Mouse (Mus musculus) kidney, postnatal 25 days (tissue): Measurements from ENCODE around the gene Ptbp1.

Experiments used
- DNase-seq, 2 experiments: peaks; one replicate each; pipeline ENCODE4 v3.0.0; 2021; ENCODE audit warnings: mixed read lengths in 2 of 2

Gene Ptbp1

DNA sequence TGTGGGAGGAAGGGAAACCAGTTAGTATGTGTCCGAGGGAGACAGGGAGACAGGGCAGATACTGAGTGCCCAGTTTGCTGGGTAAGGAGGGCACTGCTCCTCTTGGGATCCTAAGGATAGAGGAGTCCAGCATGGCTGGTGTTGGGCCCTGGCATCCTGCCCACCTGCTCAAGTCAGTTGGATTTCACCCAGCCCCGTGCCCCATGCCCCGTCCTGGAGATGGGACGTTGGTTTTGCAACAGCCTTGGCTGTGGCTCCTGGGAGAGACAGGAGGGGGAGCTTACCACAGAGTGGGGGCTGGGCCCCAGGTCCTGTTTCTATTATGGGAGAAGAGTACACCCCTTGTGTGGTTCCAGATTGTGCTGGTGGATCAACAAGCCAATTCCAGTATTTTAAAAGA lies 30.2 kb downstream of the Ptbp1 start:
- peak; percentile 92 to 94 for DNase-seq

DNA sequence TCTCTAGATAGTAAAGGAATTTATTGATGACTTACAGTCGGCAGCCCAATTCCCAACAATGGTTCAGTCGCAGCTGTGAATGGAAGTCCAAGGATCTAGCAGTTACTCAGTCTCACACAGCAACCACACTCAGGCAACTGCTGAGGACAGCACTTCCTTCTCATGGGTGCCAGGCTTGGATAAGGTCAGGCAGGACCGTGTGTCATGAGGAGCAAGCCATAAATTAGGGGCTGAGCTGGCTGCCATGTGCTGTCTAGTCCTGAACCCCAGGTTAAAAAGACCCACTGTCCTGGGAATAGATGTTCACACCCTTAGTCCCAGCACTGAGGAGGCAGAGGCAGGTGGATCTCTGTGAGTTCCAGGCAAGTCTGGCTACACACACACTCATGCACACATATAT lies 30.7 kb downstream of the Ptbp1 start:
- peak in 1 of 2 experiments; percentile 47 for DNase-seq

DNA sequence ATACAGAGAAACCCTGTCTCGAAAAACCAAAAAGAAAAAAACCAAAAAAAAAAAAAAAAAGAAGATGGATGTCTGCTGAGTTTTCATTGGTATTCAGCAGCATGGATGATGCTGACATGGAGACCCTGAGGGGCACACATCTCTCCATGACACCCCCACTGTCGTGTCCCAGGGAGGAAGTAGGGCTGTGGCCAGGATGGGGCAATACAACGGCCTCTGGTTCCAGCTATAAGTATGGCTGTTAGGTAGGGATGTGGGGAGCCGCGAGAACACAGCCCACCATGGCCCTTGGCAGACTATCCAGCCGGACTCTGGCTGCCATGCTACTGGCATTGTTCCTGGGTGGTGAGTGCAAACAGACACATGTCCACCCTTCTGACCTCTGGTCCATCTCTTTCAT lies 31.8 kb downstream of the Ptbp1 start, which contains the start of gene Elane:
Elane (plus strand) TSS at position 194 of the 400 bp plus-strand sequence.
- DNase-seq, result no peak

DNA sequence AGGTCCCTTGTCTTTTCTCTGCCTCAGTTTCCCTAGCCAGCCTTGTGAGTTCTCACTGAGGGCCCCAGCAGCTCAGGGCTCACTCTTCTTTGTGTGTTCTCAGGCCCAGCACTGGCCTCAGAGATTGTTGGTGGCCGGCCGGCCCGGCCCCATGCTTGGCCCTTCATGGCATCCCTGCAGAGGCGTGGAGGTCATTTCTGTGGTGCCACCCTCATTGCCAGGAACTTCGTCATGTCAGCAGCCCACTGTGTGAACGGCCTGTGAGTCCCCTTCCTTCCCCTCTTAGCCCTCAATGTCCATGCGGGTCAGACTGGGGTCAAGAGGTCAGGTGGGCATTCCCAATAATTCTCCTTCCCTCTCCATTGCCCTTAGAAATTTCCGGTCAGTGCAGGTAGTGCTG lies 32.4 kb downstream of the Ptbp1 start:
- DNase-seq, result no peak

DNA sequence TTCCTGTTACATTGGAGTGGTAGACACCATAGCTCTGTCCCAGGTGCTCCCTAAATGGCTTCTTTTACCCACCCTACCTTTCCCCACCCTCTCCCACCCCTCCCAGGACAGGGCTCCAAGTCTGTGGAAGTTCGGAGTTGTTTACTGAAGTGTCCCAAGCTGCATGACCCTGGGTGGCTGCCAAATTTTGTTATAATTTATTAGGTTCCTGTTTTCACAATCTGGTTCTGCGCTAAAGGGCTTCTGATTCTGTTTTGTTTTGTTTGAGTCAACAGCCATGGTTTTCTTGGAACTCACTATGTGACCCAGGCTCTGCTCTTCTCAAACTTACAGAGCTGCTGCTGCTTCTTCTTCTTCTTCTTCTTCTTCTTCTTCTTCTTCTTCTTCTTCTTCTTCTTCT lies 35.2 kb downstream of the Ptbp1 start:
- DNase-seq, result peak; percentile 47 to 73

DNA sequence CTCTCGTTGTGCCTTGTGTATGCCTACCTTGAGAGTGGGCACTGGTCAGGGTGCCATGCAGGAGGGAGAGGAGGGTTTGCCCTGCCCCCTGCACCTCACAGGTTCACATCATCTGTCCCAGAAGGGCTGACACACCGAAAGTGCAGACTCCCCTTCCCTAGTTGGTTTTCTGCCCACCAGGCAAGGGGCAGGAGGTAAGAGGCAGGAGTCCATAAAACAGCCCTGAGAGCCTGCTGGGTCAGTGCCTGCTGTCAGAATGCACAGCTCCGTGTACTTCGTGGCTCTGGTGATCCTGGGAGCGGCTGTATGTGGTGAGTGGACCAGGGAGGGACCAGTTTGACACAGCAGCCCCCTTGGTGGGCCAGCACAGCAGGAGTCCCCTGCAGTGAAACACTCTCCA lies 36.4 kb downstream of the Ptbp1 start, which contains the start of gene Cfd:
Cfd (plus strand) TSS at position 184 of the 400 bp plus-strand sequence.
- no peak for DNase-seq

DNA sequence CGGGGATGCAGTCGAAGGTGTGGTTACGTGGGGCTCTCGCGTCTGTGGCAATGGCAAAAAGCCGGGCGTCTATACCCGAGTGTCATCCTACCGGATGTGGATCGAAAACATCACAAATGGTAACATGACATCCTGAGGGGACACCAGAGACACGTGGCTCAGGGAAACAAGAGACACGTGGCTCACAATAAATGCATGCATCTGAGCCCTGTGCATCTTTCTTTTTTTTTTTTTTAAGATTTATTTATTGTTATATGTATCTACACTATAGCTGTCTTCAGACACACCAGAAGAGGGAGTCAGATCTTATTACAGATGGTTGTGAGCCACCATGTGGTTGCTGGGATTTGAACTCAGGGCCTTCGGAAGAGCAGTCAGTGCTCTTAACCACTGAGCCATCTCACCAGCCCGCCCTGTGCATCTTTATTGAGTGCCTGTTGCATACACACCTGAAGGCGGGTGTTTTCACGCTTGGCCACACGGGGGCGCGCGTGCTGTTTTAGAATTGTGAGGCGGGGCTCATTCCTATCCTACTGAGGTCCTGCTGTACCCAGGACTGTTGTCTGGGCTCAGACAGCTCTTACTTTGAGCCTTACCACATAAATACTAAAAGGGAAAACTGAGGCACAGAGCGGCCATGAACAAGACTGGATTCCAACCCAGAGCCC lies 38.4 kb downstream of the Ptbp1 start:
- peak; percentile 83 to 85 for DNase-seq

DNA sequence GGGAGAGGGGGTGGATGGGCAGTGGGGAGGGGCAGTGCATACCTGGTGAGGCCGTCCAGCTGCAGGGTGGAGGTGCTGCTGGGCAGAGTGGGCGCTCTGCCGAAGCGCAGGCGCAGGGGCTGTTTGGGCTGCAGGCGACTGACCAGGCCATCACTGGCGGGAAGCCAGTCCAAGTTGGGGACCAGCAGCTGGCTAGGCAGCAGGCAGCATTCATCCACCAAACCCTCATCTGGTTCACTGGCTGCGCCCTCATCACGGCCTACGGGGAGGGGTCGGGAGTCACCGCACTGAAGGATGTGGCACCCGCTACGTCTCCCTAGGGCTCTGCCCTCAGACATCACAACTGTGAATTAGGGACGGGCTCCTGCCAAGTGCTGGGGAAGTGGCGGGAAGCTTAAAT lies 42.1 kb downstream of the Ptbp1 start:
- DNase-seq, result peak in 1 of 2 experiments; percentile 49

DNA sequence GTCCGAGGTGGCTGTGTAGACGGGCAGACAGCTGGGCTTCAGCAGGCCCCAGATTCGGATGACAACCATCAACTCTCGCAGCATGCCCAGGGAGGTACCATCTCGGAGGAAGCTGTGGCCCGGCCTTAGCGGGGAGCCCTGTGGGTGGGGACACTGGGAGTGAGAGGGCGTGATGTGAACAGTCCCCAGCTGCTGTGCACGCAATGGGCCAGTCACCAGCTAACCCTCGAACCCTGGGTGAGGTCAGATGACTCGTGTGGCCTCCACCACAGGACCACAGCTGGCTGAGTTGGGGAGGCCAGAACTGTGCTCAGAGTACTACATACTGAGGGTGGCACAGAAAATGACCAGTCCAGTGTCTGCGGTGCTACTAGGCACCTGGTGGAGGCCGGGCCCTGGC lies 42.6 kb downstream of the Ptbp1 start:
- no peak for DNase-seq

DNA sequence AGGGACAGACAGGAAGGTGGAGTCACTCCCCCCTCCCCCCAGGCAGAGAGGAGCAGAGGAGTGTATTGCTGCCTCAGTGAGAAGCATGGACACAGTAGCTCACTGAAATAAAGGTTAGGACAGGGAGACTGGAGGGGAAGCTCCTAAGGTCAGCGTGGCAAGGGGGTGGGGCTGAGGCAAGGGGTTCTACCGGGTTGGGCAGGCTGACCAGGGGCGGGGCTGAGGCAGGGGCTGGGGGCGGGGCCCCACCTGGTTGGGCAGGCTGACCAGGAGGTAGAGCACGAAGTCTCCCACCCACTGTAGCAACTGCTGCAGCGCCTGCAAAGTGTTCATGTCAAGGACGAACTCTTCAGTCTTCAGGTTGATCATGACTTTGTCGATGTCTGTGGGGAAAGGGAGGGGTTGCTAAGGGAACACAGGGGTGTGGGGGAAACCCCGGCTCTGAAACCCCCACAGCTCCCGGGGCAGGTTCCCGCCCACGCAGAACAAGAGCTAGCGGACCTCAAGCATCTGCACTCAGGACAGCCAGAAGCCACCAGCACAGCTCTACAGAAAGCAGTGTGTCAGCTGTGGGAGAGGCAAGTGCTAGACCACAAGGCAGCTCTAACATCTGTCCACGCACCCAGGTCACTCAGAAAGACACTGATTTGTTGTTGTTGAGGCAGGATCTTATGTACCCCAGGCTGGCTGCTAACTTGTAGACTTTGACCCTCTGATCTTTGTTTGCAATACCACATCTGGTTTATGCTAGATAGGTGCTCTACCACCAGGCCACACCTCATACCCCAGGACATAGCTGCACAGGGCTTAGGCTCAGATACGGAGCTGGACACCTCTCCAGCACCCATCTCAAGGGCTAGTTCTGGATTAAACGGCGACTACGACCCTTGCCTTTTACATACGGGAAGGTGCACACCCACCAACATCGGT lies 43.4 kb downstream of the Ptbp1 start:
- peak; percentile 53 to 83 for DNase-seq

DNA sequence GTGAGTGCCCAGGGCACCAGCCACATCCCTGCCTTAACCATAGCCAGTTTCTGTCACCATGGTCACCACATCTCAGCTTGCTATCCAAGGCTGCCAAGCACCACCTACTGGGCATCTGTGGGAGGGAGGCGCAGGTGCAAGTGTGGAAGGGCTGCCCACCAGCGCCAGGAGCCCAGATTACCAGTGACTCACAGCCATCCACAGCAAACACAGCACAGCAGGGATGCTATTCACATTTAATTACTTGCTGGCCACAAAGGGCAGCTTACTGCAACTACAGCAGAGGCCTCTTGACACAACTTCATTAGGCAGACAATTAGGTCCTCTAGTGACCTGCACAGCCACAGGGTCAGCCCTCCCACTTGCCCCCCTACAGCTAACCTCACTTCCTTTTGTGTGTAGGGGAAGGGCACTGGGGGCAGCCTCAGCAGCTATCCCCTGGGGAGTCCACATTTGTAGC lies 46.8 kb downstream of the Ptbp1 start:
- DNase-seq, result no peak

DNA sequence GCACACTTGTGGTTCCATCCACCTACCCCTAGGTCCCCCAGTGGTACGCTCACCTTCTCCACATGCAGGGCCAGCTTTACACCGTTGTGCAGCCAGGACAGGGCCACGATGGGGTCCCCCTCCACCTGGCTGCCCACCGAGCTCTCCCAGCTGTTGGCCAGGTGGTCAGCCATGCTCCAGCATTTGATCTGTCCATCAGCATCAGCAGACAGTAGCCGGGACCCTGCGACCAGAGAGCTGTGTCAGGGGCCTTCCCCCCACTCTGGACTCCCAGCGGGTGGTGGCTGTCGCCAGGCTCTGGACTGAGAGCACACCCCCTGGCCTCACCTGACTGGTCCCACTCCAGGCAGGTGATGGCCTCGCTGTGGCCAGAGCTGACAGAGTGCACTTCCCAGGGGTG lies 52.5 kb downstream of the Ptbp1 start:
- no peak for DNase-seq

DNA sequence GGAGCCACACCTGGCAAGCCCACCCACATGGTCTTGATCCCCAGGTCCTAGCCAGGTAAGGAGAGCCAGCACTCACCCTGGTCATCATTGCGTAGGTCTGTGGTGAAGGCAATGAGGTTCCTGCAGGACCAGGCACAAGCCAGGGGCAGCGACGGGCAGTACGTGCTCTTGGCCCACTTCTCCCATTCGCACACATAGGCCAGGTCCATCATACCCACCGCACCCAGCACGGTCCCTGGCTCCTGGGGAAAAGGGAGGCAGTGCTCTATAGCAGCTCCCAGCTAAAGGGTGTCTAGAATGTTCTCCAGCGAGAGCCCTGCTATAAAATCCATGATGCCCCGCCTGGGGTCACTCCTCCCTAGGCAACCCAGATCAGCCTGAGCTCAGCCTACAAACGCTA lies 53.2 kb downstream of the Ptbp1 start:
- DNase-seq, result no peak

DNA sequence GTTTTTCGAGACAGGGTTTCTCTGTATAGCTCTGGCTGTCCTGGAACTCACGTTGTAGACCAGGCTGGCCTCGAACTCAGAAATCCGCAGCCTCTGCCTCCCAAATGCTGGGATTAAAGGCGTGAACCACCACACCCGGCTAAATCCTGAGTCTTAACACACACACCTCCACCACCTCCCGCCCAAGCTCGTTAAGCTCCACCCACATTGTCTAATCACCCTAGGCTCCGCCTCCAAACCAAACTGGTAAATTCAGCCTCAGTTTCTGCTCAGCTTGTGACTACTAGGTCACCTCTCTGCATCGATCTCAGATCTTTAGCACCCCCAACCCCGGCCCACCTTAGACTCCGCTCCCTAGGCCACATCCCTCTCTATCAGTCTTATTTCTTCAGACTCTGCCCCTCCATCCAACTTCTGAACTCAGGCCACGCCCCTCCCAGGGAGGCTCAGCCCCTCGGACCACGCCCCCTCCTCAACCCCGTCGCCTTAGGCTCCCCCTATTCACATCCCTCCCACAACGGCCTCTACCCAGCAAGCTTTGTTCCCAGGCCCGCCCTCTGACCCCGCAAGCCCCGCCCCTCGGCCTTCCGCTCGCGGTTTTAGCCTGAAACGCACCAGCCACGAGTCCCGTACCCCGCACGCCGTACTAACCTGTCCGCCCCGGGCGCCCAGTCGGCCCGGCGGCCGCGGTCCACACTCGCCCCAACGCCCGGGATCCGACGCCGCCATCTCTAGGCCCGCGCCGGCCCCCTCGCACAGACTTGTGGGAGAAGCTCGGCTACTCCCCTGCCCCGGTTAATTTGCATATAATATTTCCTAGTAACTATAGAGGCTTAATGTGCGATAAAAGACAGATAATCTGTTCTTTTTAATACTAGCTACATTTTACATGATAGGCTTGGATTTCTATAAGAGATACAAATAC lies 54.2 kb downstream of the Ptbp1 start, which contains the start of gene Med16:
Med16 (minus strand) TSS at position 757 of the 925 bp plus-strand sequence.
- peak; percentile 98 for DNase-seq

DNA sequence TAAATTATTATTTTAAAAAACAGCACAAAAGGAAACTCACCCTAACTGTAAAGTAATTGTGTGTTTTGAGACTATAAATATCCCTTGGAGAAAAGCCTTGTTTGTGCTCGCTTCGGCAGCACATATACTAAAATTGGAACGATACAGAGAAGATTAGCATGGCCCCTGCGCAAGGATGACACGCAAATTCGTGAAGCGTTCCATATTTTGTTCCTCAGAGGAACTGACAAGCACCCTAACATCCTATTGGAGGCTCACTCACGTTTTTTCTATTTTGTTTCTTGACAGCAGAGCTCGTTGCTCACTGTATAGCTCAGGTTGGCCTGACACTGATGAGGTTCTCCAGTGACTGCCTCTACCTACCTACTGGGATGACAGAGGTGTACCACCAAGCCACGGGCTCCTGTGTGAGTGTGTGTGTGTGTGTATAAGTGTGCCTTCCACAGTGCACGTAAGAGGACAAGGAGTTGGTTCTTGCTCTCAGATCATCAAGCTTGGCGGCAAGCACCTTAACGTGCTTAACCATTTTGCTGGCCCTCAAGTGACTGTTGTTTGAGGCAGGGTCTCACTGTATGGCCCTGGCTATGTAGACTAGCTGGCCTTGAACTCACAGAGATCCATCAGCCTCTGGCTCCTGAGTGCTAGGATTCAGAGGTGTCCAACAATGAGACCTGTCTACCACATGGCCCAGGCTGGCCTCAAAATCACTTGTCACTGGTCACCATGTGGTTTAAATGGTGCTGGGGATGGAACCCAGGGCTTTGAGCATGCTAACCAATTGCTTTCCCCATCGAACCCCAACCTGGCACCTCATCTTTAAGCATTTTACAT lies 55.1 kb downstream of the Ptbp1 start:
- peak in 1 of 2 experiments; percentile 41 for DNase-seq

DNA sequence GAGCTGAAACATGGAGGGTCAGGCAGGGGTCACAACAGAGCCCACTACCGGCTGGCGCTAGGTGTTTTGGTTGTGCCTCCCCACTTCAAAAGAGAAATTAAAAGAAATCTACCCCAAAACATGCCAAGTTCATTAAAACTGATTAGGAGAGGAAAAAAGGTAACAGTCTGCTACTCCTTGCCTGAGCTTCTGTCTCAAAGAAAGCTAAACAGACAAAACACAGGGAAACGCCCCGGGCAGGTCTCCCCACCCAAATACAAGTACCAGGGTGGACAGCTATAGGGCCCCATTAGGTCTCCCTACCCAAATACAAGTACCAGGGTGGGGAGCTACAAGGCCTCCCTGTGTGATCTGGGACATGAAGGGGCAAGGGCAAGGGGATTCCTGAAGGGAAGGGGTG lies 56.3 kb downstream of the Ptbp1 start, which contains the start of gene Gm26602:
Gm26602 (plus strand) TSS at position 301 of the 400 bp plus-strand sequence.
- no peak for DNase-seq

DNA sequence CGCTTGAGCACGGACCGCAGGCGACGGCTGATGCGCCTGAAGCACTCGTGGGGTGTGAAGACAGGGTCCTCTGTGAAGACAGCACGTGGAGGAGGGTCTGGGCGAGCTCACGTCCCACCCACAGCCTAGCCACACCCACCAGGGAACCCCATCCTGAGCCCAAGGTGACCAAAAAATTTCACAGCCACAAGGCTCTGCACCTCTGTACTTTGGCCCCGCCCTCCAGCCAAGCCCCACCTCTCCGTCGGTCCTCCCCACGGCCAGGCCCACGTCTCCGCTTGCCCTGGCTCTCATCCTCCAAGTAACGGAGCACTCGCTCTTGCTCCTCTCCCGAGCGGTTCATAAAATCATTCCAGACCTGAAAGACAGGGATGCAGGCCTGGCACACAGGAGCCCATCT lies 58.2 kb downstream of the Ptbp1 start:
- DNase-seq, result no peak
